Mouse (Mus musculus): ENCODE data around the gene Pgp.

GRCm38 (mm10) chr17:24442107-24442506 lies 28.1 kb upstream of the Pgp start:
- TF ChIP-seq CTCF (IDR thresholded peaks at IDR 0.05; ENCODE audit: control insufficient read depth, insufficient read depth, insufficient replicate concordance, low read depth, low read length) (no peak), POLR2A (IDR thresholded peaks at IDR 0.05; ENCODE audit: control insufficient read depth, low read depth, low read length) (no peak)
